Mouse (Mus musculus) limb, embryonic 13.5 days (tissue): ENCODE results near the gene Usp46. TPM values are rescaled to one million over a fixed set of nuclear protein-coding genes. Genes with fewer than 3 reads are reported as not detected.

Source experiments
- ATAC-seq: fragments of 200-750 bp; cut with Nextera tagmentation; 2 replicates; pipeline ENCODE4 v1.8.0; 2017; ENCODE audit warnings: low read depth, moderate number of reproducible peaks, moderate TSS enrichment; ENCODE audit not compliant: low FRiP score
- H3K27ac ChIP-seq: fragments of 300-500 bp; sonication (generic); 2 replicates; pipeline ENCODE4 v1.5.1; 2015; ENCODE audit warnings: inconsistent platforms, mild to moderate bottlenecking, moderate library complexity
- H3K27me3 ChIP-seq: fragments of 300-500 bp; sonication (generic); 2 replicates; pipeline ENCODE4 v1.6.1; 2015; ENCODE audit warnings: mild to moderate bottlenecking, inconsistent platforms
- H3K36me3 ChIP-seq: fragments of 300-500 bp; sonication (generic); 2 replicates; pipeline ENCODE4 v1.6.1; 2015; ENCODE audit warnings: inconsistent platforms, mild to moderate bottlenecking, moderate library complexity
- H3K4me1 ChIP-seq: fragments of 300-500 bp; sonication (generic); 2 replicates; pipeline ENCODE4 v1.6.1; 2015; ENCODE audit warnings: inconsistent platforms
- H3K4me2 ChIP-seq: fragments of 300-500 bp; sonication (generic); replicated peaks from 2 replicates; pipeline ENCODE4 v1.6.1; 2015; ENCODE audit warnings: inconsistent platforms, mild to moderate bottlenecking, moderate library complexity
- H3K4me3 ChIP-seq: fragments of 300-500 bp; sonication (generic); 2 replicates; pipeline ENCODE4 v1.5.1; 2015; ENCODE audit warnings: moderate library complexity, mild to moderate bottlenecking, inconsistent platforms
- H3K9ac ChIP-seq: fragments of 300-500 bp; sonication (generic); 2 replicates; pipeline ENCODE4 v1.6.1; 2015; ENCODE audit warnings: mild to moderate bottlenecking, inconsistent platforms
- H3K9me3 ChIP-seq: fragments of 300-500 bp; sonication (generic); 2 replicates; pipeline ENCODE4 v1.6.1; 2016; ENCODE audit warnings: inconsistent platforms
- WGBS: fragments of 180-500 bp; shearing (Covaris S2); methylation state at CpG from one replicate; pipeline ENCODE4 v1.1.7; 2015; 5-methylcytosine and 5-hydroxymethylcytosine counted together
- polyA plus RNA-seq: library from polyadenylated mRNA; unstranded; fragments of >200 nt; fragmentation: Nextera tagmentation; extraction: Ambion mirVana; gene quantifications from 2 replicates; pipeline ENCODE4 v1.2.1, GENCODE M21; 2015

Gene Usp46
- polyA plus RNA-seq, 1 experiment from 2014 or later: 37.5 TPM

GRCm38 (mm10) chr5:74066416-74067115 is 1.7 kb downstream of the Usp46 start:
- Histone ChIP-seq H3K27ac (peak overlapping the region; percentile 99), H3K4me3 (peak overlapping the region; percentile 89), H3K4me2 (peak overlapping the region; percentile 84), H3K27me3 (no peaks in the 10 kb centered on the region), H3K4me1 (peaks cover 66% of the 10 kb centered on the region), H3K9me3 (no peaks in the 10 kb centered on the region), H3K36me3 (no peaks in the 10 kb centered on the region), H3K9ac (peak overlapping the region; percentile 93)
- ATAC-seq: no peak
- 15% methylated on average over 12 of the region's 12 CpGs for WGBS

GRCm38 (mm10) chr5:74065565-74066275 is 2.5 kb downstream of the Usp46 start:
- ATAC-seq: no peak
- H3K4me2 ChIP-seq: peak overlapping the region; percentile 84
- H3K4me1 ChIP-seq: peaks cover 74% of the 10 kb centered on the region
- H3K4me3 ChIP-seq: peak overlapping the region; percentile 89
- H3K36me3 ChIP-seq: no peaks in the 10 kb centered on the region
- no peaks in the 10 kb centered on the region for H3K9me3 ChIP-seq
- H3K27me3 ChIP-seq: no peaks in the 10 kb centered on the region
- H3K27ac ChIP-seq: no peak overlapping the region
- 26% methylated on average over 11 of the region's 11 CpGs for WGBS
- H3K9ac ChIP-seq: peak overlapping the region; percentile 93

GRCm38 (mm10) chr5:74064844-74065243 is 3.4 kb downstream of the Usp46 start:
- peak overlapping the region; percentile 89; the same call in 1 of the 2 replicates for H3K4me3 ChIP-seq
- peak overlapping the region; percentile 84 for H3K4me2 ChIP-seq
- no peak overlapping the region for H3K27ac ChIP-seq
- no peaks in the 10 kb centered on the region for H3K9me3 ChIP-seq
- peaks cover 75% of the 10 kb centered on the region for H3K4me1 ChIP-seq
- H3K36me3 ChIP-seq: no peaks in the 10 kb centered on the region
- ATAC-seq: no peak
- H3K27me3 ChIP-seq: no peaks in the 10 kb centered on the region
- H3K9ac ChIP-seq: no peak overlapping the region
- 78% methylated on average over 7 of the region's 7 CpGs for WGBS

GRCm38 (mm10) chr5:74063226-74063747 is 4.9 kb downstream of the Usp46 start:
- Histone ChIP-seq H3K27ac (no peak overlapping the region), H3K36me3 (no peaks in the 10 kb centered on the region), H3K27me3 (no peaks in the 10 kb centered on the region), H3K4me3 (no peak overlapping the region), H3K9ac (no peak overlapping the region), H3K4me1 (peaks cover 68% of the 10 kb centered on the region), H3K9me3 (no peaks in the 10 kb centered on the region), H3K4me2 (no peak overlapping the region)
- 80% methylated on average over 5 of the region's 5 CpGs for WGBS
- ATAC-seq: no peak

GRCm38 (mm10) chr5:74062266-74062665 is 6.0 kb downstream of the Usp46 start:
- Histone ChIP-seq H3K27me3 (no peaks in the 10 kb centered on the region), H3K4me3 (no peak overlapping the region), H3K36me3 (no peaks in the 10 kb centered on the region), H3K9ac (no peak overlapping the region), H3K27ac (no peak overlapping the region; the same call in 1 of the 2 replicates), H3K9me3 (no peaks in the 10 kb centered on the region), H3K4me2 (no peak overlapping the region), H3K4me1 (peaks cover 65% of the 10 kb centered on the region)
- no peak for ATAC-seq
- 79% methylated on average over 7 of the region's 7 CpGs for WGBS

GRCm38 (mm10) chr5:74061408-74062047 is 6.7 kb downstream of the Usp46 start:
- H3K4me2 ChIP-seq: peak overlapping the region; percentile 32; the same call in 1 of the 2 replicates
- no peak overlapping the region for H3K4me3 ChIP-seq
- no peak overlapping the region for H3K9ac ChIP-seq
- H3K4me1 ChIP-seq: peaks cover 57% of the 10 kb centered on the region
- H3K27ac ChIP-seq: peak overlapping the region; percentile 35; the same call in 1 of the 2 replicates
- no peaks in the 10 kb centered on the region for H3K36me3 ChIP-seq
- 65% methylated on average over 18 of the region's 18 CpGs for whole genome bisulfite sequencing
- no peaks in the 10 kb centered on the region for H3K27me3 ChIP-seq
- H3K9me3 ChIP-seq: no peaks in the 10 kb centered on the region
- ATAC-seq: 0 out of 2 replicates have a peak, but pooled peaks have one; percentile 25

- no peak overlapping the region for H3K4me3 ChIP-seq
- H3K4me1 ChIP-seq: peaks cover 36% of the 10 kb centered on the region
- no peaks in the 10 kb centered on the region for H3K27me3 ChIP-seq
- H3K9ac ChIP-seq: no peak overlapping the region
- peak overlapping the region; percentile 3; the same call in 1 of the 2 replicates for H3K4me2 ChIP-seq
- peak; percentile 68; the same call in 1 of the 2 replicates for ATAC-seq
- H3K27ac ChIP-seq: peak overlapping the region; percentile 49; the same call in 1 of the 2 replicates
- H3K36me3 ChIP-seq: peaks cover 16% of the 10 kb centered on the region
- no peaks in the 10 kb centered on the region for H3K9me3 ChIP-seq
- 80% methylated on average over 15 of the region's 15 CpGs for WGBS
Measured at GRCm38 (mm10) chr5:74052171-74052909, 15.9 kb downstream of the Usp46 start.

GRCm38 (mm10) chr5:74051394-74052170 is 16.6 kb downstream of the Usp46 start:
- peak overlapping the region; percentile 49; the same call in 1 of the 2 replicates for H3K27ac ChIP-seq

GRCm38 (mm10) chr5:74050903-74051302 is 17.3 kb downstream of the Usp46 start:
- H3K9ac ChIP-seq: no peak overlapping the region
- ATAC-seq: no peak
- no peak overlapping the region for H3K4me3 ChIP-seq
- H3K27ac ChIP-seq: no peak overlapping the region
- no peaks in the 10 kb centered on the region for H3K9me3 ChIP-seq
- no peaks in the 10 kb centered on the region for H3K27me3 ChIP-seq
- H3K36me3 ChIP-seq: peaks cover 20% of the 10 kb centered on the region
- H3K4me1 ChIP-seq: peaks cover 40% of the 10 kb centered on the region
- no peak overlapping the region for H3K4me2 ChIP-seq
- WGBS: 95% methylated on average over 2 of the region's 2 CpGs

More at GRCm38 (mm10) chr5:74051394-74052170, 16.6 kb downstream of the Usp46 start:
- H3K9ac ChIP-seq: no peak overlapping the region
- no peaks in the 10 kb centered on the region for H3K9me3 ChIP-seq
- H3K4me3 ChIP-seq: no peak overlapping the region
- no peaks in the 10 kb centered on the region for H3K27me3 ChIP-seq
- 79% methylated on average over 23 of the region's 23 CpGs for WGBS
- ATAC-seq: peak; percentile 49; the same call in 1 of the 2 replicates
- H3K4me1 ChIP-seq: peaks cover 36% of the 10 kb centered on the region
- peak overlapping the region; percentile 3 for H3K4me2 ChIP-seq
- H3K36me3 ChIP-seq: peaks cover 20% of the 10 kb centered on the region

GRCm38 (mm10) chr5:74048846-74049495 is 19.3 kb downstream of the Usp46 start:
- no peak overlapping the region for H3K4me2 ChIP-seq
- no peak overlapping the region for H3K9ac ChIP-seq
- H3K27me3 ChIP-seq: no peaks in the 10 kb centered on the region
- H3K4me1 ChIP-seq: peaks cover 60% of the 10 kb centered on the region
- ATAC-seq: no peak
- no peaks in the 10 kb centered on the region for H3K9me3 ChIP-seq
- WGBS: 71% methylated on average over 16 of the region's 16 CpGs
- peak overlapping the region; percentile 44; the same call in 1 of the 2 replicates for H3K27ac ChIP-seq
- no peak overlapping the region for H3K4me3 ChIP-seq
- peaks cover 20% of the 10 kb centered on the region for H3K36me3 ChIP-seq
